Mouse (Mus musculus) limb, embryonic 14.5 days (tissue): ENCODE results near the gene Prr5. TPM values are rescaled to one million over a fixed set of nuclear protein-coding genes. Genes with fewer than 3 reads are reported as not detected.

Source experiments
- ATAC-seq: fragments of 200-750 bp; cut with Nextera tagmentation; 2 replicates; pipeline ENCODE4 v1.8.0; 2017; ENCODE audit warnings: low read depth, moderate number of reproducible peaks, moderate TSS enrichment; ENCODE audit not compliant: low FRiP score
- DNase-seq: peaks from one replicate; pipeline ENCODE4 v3.0.0-alpha.2; 2015; ENCODE audit warnings: low spot score
- H3K27ac ChIP-seq: fragments of 300-500 bp; sonication (generic); replicated peaks from 2 replicates; pipeline ENCODE4 v1.5.1; 2014; ENCODE audit warnings: low read depth, mild to moderate bottlenecking, low read length, moderate library complexity, mixed read lengths
- H3K27me3 ChIP-seq: fragments of 300-500 bp; sonication (generic); 2 replicates; pipeline ENCODE4 v1.6.1; 2014; ENCODE audit warnings: low read length, mixed read lengths; ENCODE audit not compliant: control insufficient read depth, insufficient read depth
- H3K36me3 ChIP-seq: fragments of 300-500 bp; sonication (generic); 2 replicates; pipeline ENCODE4 v1.6.1; 2014; ENCODE audit warnings: mild to moderate bottlenecking, low read length, moderate library complexity, mixed read lengths; ENCODE audit not compliant: control insufficient read depth, insufficient read depth
- H3K4me1 ChIP-seq: fragments of 300-500 bp; sonication (generic); 2 replicates; pipeline ENCODE4 v1.6.1; 2014; ENCODE audit warnings: antibody characterized with exemption, low read length, mixed read lengths; ENCODE audit not compliant: control insufficient read depth, insufficient read depth
- H3K4me2 ChIP-seq: fragments of 300-500 bp; sonication (generic); replicated peaks from 2 replicates; pipeline ENCODE4 v1.6.1; 2014; ENCODE audit warnings: low read depth, mild to moderate bottlenecking, low read length, moderate library complexity; ENCODE audit not compliant: severe bottlenecking
- H3K4me3 ChIP-seq: fragments of 300-500 bp; sonication (generic); replicated peaks from 2 replicates; pipeline ENCODE4 v1.5.1; 2014; ENCODE audit warnings: low read length
- H3K9ac ChIP-seq: fragments of 300-500 bp; sonication (generic); 2 replicates; pipeline ENCODE4 v1.6.1; 2014; ENCODE audit warnings: mild to moderate bottlenecking, low read depth, low read length, moderate library complexity; ENCODE audit not compliant: severe bottlenecking
- H3K9me3 ChIP-seq: fragments of 300-500 bp; sonication (generic); 2 replicates; pipeline ENCODE4 v1.6.1; 2016; ENCODE audit warnings: low read length; ENCODE audit not compliant: control insufficient read depth
- POLR2A ChIP-seq: fragments of 200-500 bp; IDR thresholded peaks from 2 replicates; pipeline ENCODE4 v1.8.0; 2012; ENCODE audit warnings: inconsistent platforms, mild to moderate bottlenecking, moderate library complexity, borderline replicate concordance; ENCODE audit not compliant: insufficient read depth, insufficient read length; ENCODE audit errors: extremely low read depth
- WGBS: fragments of 180-500 bp; shearing (Covaris S2); extraction: QIAGEN DNeasy Blood & Tissue Kit; methylation state at CpG from one replicate; pipeline ENCODE4 v1.1.7; 2014; 5-methylcytosine and 5-hydroxymethylcytosine counted together
- polyA plus RNA-seq, 2 experiments: library from polyadenylated mRNA; depleted of rRNA in 1 of 2; stranded (reverse) in 1 of 2; unstranded in 1 of 2; fragments of >200 nt; fragmentation: Nextera tagmentation in 1 of 2; extraction: Ambion mirVana in 1 of 2; gene quantifications; 2 replicates each; pipeline versions ENCODE4 v1.2.1 to v1.2.3; 2012 to 2014

The Prr5 gene
- polyA plus RNA-seq, 2 experiments = 29.7 to 41.4 TPM

DNA sequence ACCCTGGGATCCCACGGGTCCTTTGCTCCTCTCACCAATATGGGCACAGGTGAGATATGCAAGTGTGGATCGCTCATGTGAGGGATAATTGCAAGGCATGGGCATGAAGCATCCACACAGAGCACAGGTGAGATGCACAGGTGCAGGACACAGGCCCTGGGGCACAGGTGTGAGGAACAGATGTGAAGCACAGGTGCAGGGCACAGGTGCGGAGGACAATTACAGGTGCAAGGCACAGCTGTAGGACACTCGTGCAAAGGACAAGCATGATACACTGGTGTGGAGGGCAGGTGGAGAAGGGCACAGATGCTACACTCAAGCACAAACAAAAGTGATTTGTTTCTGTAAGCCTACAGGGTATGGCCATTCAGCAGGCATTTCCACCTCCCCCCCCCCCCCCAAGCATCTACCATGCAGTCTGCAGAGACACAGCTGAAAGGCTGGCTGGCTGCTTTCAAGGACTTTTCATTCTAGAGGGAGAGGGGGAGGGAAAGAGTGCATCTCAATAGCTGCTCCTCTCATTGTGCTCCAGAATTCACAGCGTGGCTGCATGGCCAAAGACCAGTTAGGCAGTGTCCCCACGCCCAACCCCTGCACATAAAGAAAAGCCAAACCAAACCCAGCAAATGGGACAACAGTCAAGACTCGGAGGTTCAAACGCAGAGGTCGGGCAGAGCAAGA, 11.9 kb upstream of the Prr5 start:
- Histone ChIP-seq H3K27me3 (no peaks in the 10 kb centered on the region), H3K4me1 (peaks cover 11% of the 10 kb centered on the region), H3K36me3 (no peaks in the 10 kb centered on the region), H3K9ac (no peak overlapping the region), H3K9me3 (no peaks in the 10 kb centered on the region), H3K4me2 (no peak overlapping the region), H3K27ac (no peak overlapping the region), H3K4me3 (no peak overlapping the region)
- no peak for TF ChIP-seq POLR2A
- ATAC-seq = no peak
- 72% methylated on average over 9 of the region's 9 CpGs for WGBS
- no peak for DNase-seq

DNA sequence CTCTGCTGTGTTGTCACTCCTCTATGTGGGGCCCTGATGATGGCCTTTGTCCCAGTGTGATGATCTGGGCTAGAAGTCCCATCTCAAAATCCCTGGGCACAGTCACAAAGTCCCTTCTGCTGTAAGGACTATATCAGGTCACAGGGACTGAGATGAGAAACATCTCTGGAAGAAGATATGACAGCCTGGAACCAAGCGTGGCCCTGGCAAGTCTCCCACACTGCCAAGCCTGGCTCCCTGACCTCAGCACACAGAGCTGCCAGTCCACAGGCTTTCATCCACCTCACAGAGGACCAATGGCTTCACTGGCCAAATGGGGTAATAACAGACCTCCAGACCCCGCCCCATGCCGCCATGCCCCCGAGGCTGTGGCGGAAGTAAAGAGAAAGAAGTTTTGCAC, 10.8 kb upstream of the Prr5 start:
- Histone ChIP-seq H3K36me3 (no peaks in the 10 kb centered on the region), H3K4me1 (peaks cover 18% of the 10 kb centered on the region), H3K4me3 (no peak overlapping the region), H3K27me3 (no peaks in the 10 kb centered on the region), H3K27ac (no peak overlapping the region), H3K9me3 (no peaks in the 10 kb centered on the region), H3K4me2 (no peak overlapping the region), H3K9ac (no peak overlapping the region)
- no peak for DNase-seq
- no peak for ATAC-seq
- 84% methylated on average over 5 of the region's 5 CpGs for WGBS
- no peak for TF ChIP-seq POLR2A

DNA sequence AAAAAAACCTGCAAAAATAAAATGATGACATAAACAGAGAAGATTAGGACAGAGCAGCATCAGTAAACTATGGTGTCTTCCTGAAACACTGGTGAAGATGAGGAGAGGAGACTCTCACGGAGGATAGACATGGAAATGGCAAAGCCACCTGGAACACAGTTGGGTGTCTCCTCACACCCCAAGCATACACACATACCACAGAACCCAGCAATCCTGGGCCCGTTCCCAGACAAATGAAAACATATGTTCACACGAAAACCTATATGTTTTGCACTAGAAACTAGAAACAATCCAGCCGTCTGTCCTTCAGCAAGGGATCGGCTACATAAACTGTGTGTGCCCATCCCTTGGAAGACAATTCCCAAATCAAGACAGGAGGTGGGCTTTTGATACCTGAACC, 9.6 kb upstream of the Prr5 start:
- Histone ChIP-seq H3K4me3 (no peak overlapping the region), H3K36me3 (no peaks in the 10 kb centered on the region), H3K9me3 (no peaks in the 10 kb centered on the region), H3K9ac (no peak overlapping the region), H3K27me3 (no peaks in the 10 kb centered on the region), H3K4me2 (no peak overlapping the region), H3K27ac (0 out of 2 replicates have a peak overlapping the region, but pooled peaks have one; percentile 33), H3K4me1 (peaks cover 14% of the 10 kb centered on the region)
- no peak for DNase-seq
- TF ChIP-seq POLR2A = no peak
- ATAC-seq = no peak
- 40% methylated on average over 5 of the region's 5 CpGs for WGBS

DNA sequence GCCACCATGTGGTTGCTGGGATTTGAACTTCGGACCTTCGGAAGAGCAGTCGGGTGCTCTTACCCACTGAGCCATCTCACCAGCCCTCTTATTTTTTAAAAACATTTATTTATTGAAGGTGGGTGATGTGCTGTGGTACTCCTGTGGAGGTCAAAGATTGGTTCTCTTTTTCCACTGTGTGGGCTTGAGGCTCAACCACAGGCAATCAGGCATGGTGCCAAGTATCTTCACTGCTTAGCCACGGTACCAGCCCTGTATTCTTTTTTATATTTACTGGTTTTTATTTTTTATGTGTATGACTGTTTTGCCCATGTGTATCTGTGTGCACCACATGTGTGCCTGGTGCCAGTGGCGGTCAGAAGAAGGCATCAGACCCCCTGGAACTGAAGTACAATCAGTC, 8.1 kb upstream of the Prr5 start:
- no peaks in the 10 kb centered on the region for H3K36me3 ChIP-seq
- no peaks in the 10 kb centered on the region for H3K9me3 ChIP-seq
- 89% methylated on average over 5 of the region's 5 CpGs for WGBS
- H3K27me3 ChIP-seq = no peaks in the 10 kb centered on the region
- DNase-seq (no peak), ATAC-seq (no peak)
- no peak overlapping the region for H3K27ac ChIP-seq
- H3K4me1 ChIP-seq = 0 out of 2 replicates have a peak, but pooled peaks cover 8% of the 10 kb centered on the region
- no peak for TF ChIP-seq POLR2A
- H3K9ac ChIP-seq = no peak overlapping the region
- H3K4me3 ChIP-seq = no peak overlapping the region
- no peak overlapping the region for H3K4me2 ChIP-seq

DNA sequence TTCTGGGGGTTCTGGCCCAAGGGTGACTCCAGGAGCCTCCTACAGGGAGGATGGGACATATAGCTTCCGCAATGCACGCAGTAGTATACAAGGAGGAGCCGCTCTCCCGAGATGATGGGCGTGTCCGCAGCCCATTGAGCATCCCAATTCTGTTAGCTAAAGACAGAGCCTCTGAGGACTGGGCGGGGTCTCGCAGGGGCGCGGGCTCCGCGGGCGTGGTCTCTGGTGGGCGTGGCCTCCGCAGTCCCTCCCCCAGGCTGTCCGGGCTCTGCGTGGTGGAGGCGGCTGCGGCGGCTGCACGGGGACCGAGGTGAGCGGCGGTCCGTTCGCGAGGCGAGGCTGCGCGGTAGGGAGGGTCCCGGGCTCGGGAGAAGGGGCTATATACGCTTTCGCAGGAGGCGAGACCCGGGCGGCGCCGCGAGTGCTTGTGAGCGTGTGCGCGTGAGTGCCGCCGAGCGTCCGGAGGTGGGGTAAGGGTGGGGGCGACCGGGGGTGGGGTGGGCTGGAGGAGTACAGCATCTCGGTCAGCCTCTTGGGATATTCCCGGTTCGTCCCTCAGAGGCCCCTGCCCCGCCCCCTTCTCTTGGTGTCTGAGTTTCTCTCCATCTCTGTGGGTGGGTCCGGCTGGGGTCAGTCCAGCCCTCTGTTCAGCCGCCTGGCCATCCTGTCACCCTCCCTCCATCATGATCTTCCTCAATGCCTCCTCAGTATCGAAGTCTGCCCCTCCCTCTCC, 6.3 kb upstream of the Prr5 start:
- Histone ChIP-seq H3K27ac (no peak overlapping the region), H3K36me3 (no peaks in the 10 kb centered on the region), H3K27me3 (no peaks in the 10 kb centered on the region), H3K4me1 (0 out of 2 replicates have a peak, but pooled peaks cover 8% of the 10 kb centered on the region), H3K4me3 (peak overlapping the region; percentile 58), H3K4me2 (peak overlapping the region; percentile 83), H3K9me3 (no peaks in the 10 kb centered on the region), H3K9ac (peak overlapping the region; percentile 61)
- WGBS = under 1% methylated on average over 35 of the region's 56 CpGs
- DNase-seq (peak; percentile 72), ATAC-seq (peak; percentile 82)
- no peak for TF ChIP-seq POLR2A
